Mouse (Mus musculus) G1E (cell line): ENCODE results near the gene 2310022B05Rik. TPM values are rescaled to one million over a fixed set of nuclear protein-coding genes. Genes with fewer than 3 reads are reported as not detected.

Experiments used
- ATAC-seq: 2 replicates; pipeline ENCODE4 v1.8.0; 2016; ENCODE audit warnings: mild to moderate bottlenecking; ENCODE audit not compliant: insufficient number of reproducible peaks, poor library complexity, low FRiP score, severe bottlenecking; ENCODE audit errors: extremely low read depth
- DNase-seq: peaks from one replicate; pipeline ENCODE4 v3.0.0; 2012; ENCODE audit warnings: low spot score
- H3K27me3 ChIP-seq: 2 replicates; pipeline ENCODE4 v1.6.1; 2012; ENCODE audit warnings: mild to moderate bottlenecking, low read length, inconsistent platforms; ENCODE audit not compliant: insufficient read depth
- H3K36me3 ChIP-seq: replicated peaks from 2 replicates; pipeline ENCODE3; 2012; ENCODE audit warnings: mild to moderate bottlenecking, inconsistent platforms
- H3K4me1 ChIP-seq: 2 replicates; pipeline ENCODE4 v1.6.1; 2012; ENCODE audit warnings: low read depth, low read length, inconsistent platforms, mixed read lengths; ENCODE audit not compliant: insufficient read depth
- H3K4me3 ChIP-seq: 2 replicates; pipeline ENCODE4 v1.5.1; 2012; ENCODE audit warnings: low read depth, mild to moderate bottlenecking, inconsistent platforms, low read length, moderate library complexity, mixed read lengths
- H3K9me3 ChIP-seq: replicated peaks from 2 replicates; pipeline ENCODE4 v1.6.1; 2012; ENCODE audit warnings: inconsistent platforms
- CTCF ChIP-seq: IDR thresholded peaks from 2 replicates; pipeline ENCODE4 v1.5.1; 2012; ENCODE audit warnings: low read depth, low read length, inconsistent platforms, mixed read lengths
- GATA1 ChIP-seq: IDR thresholded peaks from 2 replicates; pipeline ENCODE4 v1.6.1; 2012; ENCODE audit warnings: borderline replicate concordance, low read length, inconsistent platforms, mixed read lengths
- GATA2 ChIP-seq: IDR thresholded peaks from 2 replicates; pipeline ENCODE4 v1.6.1; 2012; ENCODE audit warnings: low read depth, low read length, inconsistent platforms, borderline replicate concordance
- POLR2AphosphoS5 ChIP-seq: IDR thresholded peaks from 2 replicates; pipeline ENCODE4 v1.6.1; 2012; ENCODE audit warnings: low read depth, low read length, inconsistent platforms; ENCODE audit not compliant: insufficient replicate concordance
- TAL1 ChIP-seq: conservative IDR thresholded peaks from 2 replicates; pipeline ENCODE4 v1.6.1; 2012; ENCODE audit warnings: low read depth, low read length, inconsistent platforms, mixed read lengths
- polyA plus RNA-seq: library from polyadenylated mRNA; stranded (reverse); fragments of >175 nt; gene quantifications from 2 replicates; pipeline ENCODE4 v1.2.3, GENCODE M21; 2012
- total RNA-seq, 2 experiments: library from RNA; stranded (forward) in 1 of 2; stranded (reverse) in 1 of 2; fragments of 200-1000 nt in 1 of 2; fragments of >200 nt in 1 of 2; fragmentation: Nextera tagmentation in 1 of 2; gene quantifications; 2 replicates each; pipeline ENCODE4 v1.2.3; 2014 to 2017

2310022B05Rik gene
- total and polyA plus RNA-seq, 3 experiments = 5.8 to 26.9 (median 16.8) TPM

- H3K27me3 ChIP-seq = no peaks in the 10 kb centered on the region
These were observed 36.9 kb downstream of the 2310022B05Rik start for GRCm38 (mm10) chr8:124626251-124626650.

GRCm38 (mm10) chr8:124621255-124621654 is 41.9 kb downstream of the 2310022B05Rik start:
- no peak for ATAC-seq
- no peak overlapping the region for H3K4me3 ChIP-seq
- H3K27me3 ChIP-seq = 0 out of 2 replicates have a peak, but pooled peaks cover 3% of the 10 kb centered on the region
- no peak for TF ChIP-seq GATA2
- no peak for TF ChIP-seq CTCF
- TF ChIP-seq TAL1 = no peak
- no peak for TF ChIP-seq GATA1
- no peak for TF ChIP-seq POLR2AphosphoS5
- DNase-seq = no peak
- H3K36me3 ChIP-seq = no peaks in the 10 kb centered on the region
- peaks cover 3% of the 10 kb centered on the region for H3K9me3 ChIP-seq
- H3K4me1 ChIP-seq = no peaks in the 10 kb centered on the region

More at GRCm38 (mm10) chr8:124626251-124626650, 36.9 kb downstream of the 2310022B05Rik start:
- TF ChIP-seq GATA2 (no peak), CTCF (no peak), TAL1 (no peak), GATA1 (no peak), POLR2AphosphoS5 (no peak)
- no peak overlapping the region for H3K4me3 ChIP-seq
- ATAC-seq (no peak), DNase-seq (no peak)
- no peaks in the 10 kb centered on the region for H3K4me1 ChIP-seq
- H3K36me3 ChIP-seq = no peaks in the 10 kb centered on the region
- peaks cover 4% of the 10 kb centered on the region for H3K9me3 ChIP-seq

GRCm38 (mm10) chr8:124618252-124618651 is 44.9 kb downstream of the 2310022B05Rik start:
- Histone ChIP-seq H3K4me3 (no peak overlapping the region), H3K27me3 (peaks cover 5% of the 10 kb centered on the region; the same call in 1 of the 2 replicates), H3K36me3 (no peaks in the 10 kb centered on the region), H3K4me1 (no peaks in the 10 kb centered on the region), H3K9me3 (no peaks in the 10 kb centered on the region)
- no peak for ATAC-seq
- no peak for DNase-seq
- TF ChIP-seq GATA2 (no peak), POLR2AphosphoS5 (no peak), CTCF (no peak), GATA1 (no peak), TAL1 (no peak)

GRCm38 (mm10) chr8:124617266-124617869 is 45.8 kb downstream of the 2310022B05Rik start:
- ATAC-seq (peak; percentile 60; the same call in 1 of the 2 replicates), DNase-seq (peak; percentile 57)
- H3K36me3 ChIP-seq = no peaks in the 10 kb centered on the region
- TF ChIP-seq CTCF (peak; percentile 46; the same call in 1 of the 2 replicates), GATA1 (no peak)
- H3K27me3 ChIP-seq = peaks cover 5% of the 10 kb centered on the region; the same call in 1 of the 2 replicates
- H3K9me3 ChIP-seq = no peaks in the 10 kb centered on the region
- no peaks in the 10 kb centered on the region for H3K4me1 ChIP-seq
- no peak overlapping the region for H3K4me3 ChIP-seq

- no peak for ATAC-seq
These were observed 48.8 kb downstream of the 2310022B05Rik start for GRCm38 (mm10) chr8:124614325-124614724.

GRCm38 (mm10) chr8:124608972-124609353 is 54.2 kb downstream of the 2310022B05Rik start:
- Histone ChIP-seq H3K9me3 (no peaks in the 10 kb centered on the region), H3K27me3 (peaks cover 6% of the 10 kb centered on the region), H3K4me3 (no peak overlapping the region), H3K36me3 (no peaks in the 10 kb centered on the region), H3K4me1 (no peaks in the 10 kb centered on the region)
- no peak for TF ChIP-seq TAL1
- TF ChIP-seq POLR2AphosphoS5 = no peak
- no peak for TF ChIP-seq GATA1
- TF ChIP-seq GATA2 = no peak
- no peak for TF ChIP-seq CTCF
- no peak for DNase-seq
- ATAC-seq = no peak

More at GRCm38 (mm10) chr8:124614325-124614724, 48.8 kb downstream of the 2310022B05Rik start:
- Histone ChIP-seq H3K4me3 (no peak overlapping the region), H3K27me3 (peaks cover 5% of the 10 kb centered on the region; the same call in 1 of the 2 replicates), H3K9me3 (no peaks in the 10 kb centered on the region), H3K4me1 (no peaks in the 10 kb centered on the region), H3K36me3 (no peaks in the 10 kb centered on the region)
- DNase-seq = no peak
- TF ChIP-seq CTCF (no peak), POLR2AphosphoS5 (no peak), GATA2 (no peak), GATA1 (no peak), TAL1 (no peak)

GRCm38 (mm10) chr8:124608239-124608971 is 54.8 kb downstream of the 2310022B05Rik start:
- H3K4me1 ChIP-seq = no peaks in the 10 kb centered on the region
- TF ChIP-seq CTCF (peak; percentile 7; the same call in 1 of the 2 replicates), TAL1 (no peak)
- H3K36me3 ChIP-seq = no peaks in the 10 kb centered on the region
- peaks cover 6% of the 10 kb centered on the region for H3K27me3 ChIP-seq
- no peaks in the 10 kb centered on the region for H3K9me3 ChIP-seq
- H3K4me3 ChIP-seq = no peak overlapping the region
- no peak for ATAC-seq
- DNase-seq = no peak
